Mouse (Mus musculus): ENCODE measurements around the gene Gde1.

Gene Gde1

GRCm38 (mm10) chr7:118705101-118705961 lies at the start of gene Gde1:
Gde1 (minus strand) TSS chr7:118705778.
- DNase-seq (ENCODE audit: low read depth, low spot score): peak; percentile 97

GRCm38 (mm10) chr7:118751625-118752024 lies 46.0 kb upstream of the Gde1 start:
- no peak for DNase-seq (ENCODE audit: low read depth, low spot score)

- DNase-seq (ENCODE audit: low read depth, low spot score): no peak
These were observed 44.1 kb upstream of the Gde1 start for GRCm38 (mm10) chr7:118749706-118750105.

DNA sequence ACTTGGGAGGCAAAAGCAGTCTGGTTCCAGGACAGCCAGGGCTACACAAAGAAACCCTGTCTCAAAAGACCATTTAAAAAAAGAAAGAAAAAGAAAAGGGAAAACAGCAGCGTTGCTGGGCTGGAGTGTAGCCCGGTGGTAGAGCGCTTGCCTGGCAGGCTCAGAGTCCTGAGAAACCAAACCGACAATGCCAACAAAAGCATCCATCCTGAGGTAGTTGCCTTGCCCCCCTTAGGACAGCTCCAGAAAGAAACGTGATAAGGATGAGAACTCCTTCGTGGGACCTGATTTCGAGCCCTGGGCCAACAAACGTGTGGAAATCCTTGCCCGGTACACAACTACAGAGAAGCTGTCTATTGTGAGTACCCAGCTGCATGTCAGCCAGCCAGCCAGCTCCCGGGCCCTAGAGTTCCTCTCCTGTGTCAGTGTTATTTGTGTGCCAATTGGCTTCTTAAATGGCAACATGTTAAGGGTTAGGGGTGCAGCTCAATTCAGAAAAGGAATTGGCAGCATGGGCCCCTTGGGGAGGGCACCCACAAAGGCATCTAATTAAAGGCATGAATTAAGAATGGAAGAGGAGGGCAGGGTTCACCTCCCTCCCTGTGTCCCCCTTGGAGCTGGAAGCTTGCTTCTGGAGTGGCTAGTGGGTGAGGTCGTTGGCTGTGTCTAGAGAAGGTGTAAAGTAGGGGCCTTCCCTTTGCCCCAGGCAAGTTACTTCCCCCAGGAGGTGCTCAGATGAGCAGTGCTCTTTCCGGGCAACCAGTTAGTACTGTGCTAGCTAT lies 42.5 kb upstream of the Gde1 start:
- peak; percentile 45 for DNase-seq (ENCODE audit: low read depth, low spot score)

DNA sequence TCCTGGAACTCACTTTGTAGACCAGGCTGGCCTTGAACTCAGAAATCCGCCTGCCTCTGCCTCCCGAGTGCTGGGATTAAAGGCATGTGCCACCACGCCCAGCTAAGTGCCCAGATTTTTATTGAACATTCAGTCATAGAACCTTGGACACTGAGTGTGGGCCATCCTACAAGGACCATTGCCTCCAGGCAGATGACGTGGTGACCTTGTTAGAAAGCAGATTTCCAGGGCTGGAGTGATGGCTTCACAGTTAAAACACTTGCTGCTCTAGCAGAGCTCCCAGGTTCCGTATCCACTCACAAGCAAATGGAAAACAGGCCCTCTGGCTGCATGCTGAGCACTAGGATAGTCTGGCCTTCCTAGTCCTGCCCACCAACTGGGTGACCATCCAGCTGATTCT lies 39.2 kb upstream of the Gde1 start:
- DNase-seq (ENCODE audit: low read depth, low spot score): no peak

- DNase-seq (ENCODE audit: low read depth, low spot score): no peak
These were observed 36.7 kb upstream of the Gde1 start for GRCm38 (mm10) chr7:118742278-118742677.

DNA sequence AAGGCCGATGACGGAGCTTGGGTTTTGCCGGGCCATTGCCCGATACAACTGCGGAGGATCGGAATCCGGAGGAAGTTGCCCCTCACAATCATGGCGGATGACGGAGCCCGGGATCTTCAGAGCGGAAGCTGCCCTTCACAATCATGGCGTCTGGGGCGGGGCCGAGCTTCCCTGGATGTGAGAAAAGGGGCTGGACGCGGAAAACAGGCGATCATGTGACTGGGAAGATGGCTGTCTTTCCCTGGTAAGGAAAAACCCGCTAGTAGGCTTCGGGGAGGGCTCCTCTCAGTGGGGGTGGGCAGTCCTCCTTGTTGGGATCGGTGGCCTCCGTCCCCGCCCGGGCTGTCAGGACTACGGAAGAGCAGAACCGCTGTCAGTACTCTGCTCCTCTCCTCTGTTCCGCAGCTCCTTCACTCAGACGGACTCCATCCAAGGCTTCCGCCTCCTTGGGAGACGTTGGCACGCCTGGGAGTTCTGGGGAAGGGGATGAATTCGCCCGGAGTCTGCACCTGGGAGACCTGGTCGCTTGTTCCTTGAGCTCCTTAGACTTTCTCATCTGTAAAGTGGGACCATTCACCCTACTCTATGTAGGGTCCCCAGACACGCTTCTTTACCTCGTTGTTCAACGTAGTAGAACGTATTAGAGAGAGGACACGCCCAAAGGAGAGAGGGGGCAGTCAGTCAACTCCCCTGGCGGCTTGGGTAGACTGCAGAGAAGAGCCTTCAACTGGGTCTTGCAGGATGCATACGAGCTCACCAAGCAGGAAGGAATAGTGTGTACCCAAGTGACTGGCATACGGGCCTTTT lies 35.2 kb upstream of the Gde1 start:
- peak; percentile 99 for DNase-seq (ENCODE audit: low read depth, low spot score)

DNA sequence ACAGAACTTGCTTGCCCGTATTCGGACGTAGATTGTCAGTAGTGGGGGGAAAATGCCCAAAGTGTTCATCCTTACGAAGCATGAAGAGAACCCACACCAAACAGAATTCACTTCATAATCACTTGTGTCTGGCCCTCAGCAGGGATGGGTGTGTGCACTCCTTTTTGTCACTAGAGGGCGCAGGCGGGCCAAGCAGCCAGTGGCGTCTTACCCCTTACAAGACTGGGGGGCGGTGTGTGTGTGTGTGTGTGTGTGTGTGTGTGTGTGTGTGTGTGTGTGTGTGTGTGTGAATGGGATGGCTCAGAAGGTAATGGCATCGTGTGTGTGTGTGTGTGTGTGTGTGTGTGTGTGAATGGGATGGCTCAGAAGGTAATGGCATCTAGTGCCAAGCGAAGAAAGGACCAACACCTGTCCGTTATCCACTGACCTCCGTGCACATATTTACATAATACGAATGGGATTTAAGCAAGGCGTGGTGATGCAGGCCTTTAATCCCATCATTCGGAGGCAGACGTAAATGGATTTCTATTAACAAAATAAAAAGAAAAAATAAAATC lies 34.5 kb upstream of the Gde1 start, which contains the start of gene Vps35l:
Gene Vps35l, plus strand, starts transcription at position 252 of the 557 bp plus-strand sequence.
- peak; percentile 94 for DNase-seq (ENCODE audit: low read depth, low spot score)

- DNase-seq (ENCODE audit: low read depth, low spot score): peak; percentile 32
These were observed 33.2 kb upstream of the Gde1 start for GRCm38 (mm10) chr7:118738730-118739129.

- DNase-seq (ENCODE audit: low read depth, low spot score): no peak
These were observed 27.6 kb upstream of the Gde1 start for GRCm38 (mm10) chr7:118733225-118733624.

GRCm38 (mm10) chr7:118731781-118732180 lies 26.2 kb upstream of the Gde1 start:
- no peak for DNase-seq (ENCODE audit: low read depth, low spot score)

DNA sequence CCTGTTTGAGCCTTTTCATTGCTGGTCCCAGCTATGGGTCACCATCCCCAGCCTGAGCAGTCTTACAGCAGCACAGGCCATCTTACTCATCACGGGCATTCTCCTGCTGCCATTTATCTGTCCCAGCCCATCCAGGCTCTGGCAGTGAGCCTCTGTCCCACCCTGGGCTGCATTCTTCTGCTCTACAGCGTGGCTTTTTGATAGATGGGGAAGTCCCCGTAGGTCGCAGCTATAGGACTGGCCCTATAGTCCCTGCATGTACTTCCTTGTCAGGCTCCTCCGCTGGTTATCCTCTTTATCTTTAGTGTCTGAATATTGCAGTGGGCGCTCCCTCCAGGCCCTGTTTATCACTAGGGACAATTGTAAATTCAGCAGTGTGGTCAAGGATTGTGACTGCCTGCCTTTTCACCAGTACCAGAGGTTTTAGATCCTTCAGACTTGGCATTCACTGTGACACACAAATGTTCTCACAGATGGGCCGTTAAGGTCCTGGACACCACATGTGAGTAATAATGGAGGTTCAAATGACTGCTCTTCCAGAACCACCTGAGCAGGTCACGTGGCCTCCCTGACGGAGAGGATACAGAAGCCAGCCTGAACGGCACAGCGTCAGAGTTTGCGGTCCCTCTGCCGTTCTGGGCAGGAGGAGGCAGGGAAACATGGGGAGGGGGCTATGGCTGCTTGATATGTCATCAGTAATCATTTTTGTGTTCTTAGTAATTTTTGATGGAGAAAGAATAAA lies 23.4 kb upstream of the Gde1 start:
- no peak for DNase-seq (ENCODE audit: low read depth, low spot score)

GRCm38 (mm10) chr7:118725459-118725858 lies 19.9 kb upstream of the Gde1 start:
- no peak for DNase-seq (ENCODE audit: low read depth, low spot score)

DNA sequence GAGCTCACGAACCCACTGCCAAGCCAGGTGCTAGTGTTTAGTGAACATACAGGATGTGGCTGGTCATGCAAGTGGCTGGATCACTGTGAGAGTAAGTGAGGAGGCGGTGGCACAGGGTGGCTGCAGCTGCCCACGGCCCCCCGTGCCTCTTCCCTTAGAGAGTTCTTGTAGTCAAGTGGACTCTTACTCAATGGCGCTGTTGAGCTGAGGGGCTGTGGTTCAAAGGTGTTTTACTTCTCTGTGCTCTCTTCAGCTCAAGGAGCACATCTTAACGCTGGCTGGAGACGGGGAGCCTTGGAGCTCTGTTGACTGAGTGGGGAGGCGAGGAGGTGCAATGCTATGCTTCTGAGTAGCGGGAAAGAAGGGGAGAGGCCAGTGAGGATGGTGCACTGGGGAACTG lies 18.3 kb upstream of the Gde1 start:
- no peak for DNase-seq (ENCODE audit: low read depth, low spot score)

DNA sequence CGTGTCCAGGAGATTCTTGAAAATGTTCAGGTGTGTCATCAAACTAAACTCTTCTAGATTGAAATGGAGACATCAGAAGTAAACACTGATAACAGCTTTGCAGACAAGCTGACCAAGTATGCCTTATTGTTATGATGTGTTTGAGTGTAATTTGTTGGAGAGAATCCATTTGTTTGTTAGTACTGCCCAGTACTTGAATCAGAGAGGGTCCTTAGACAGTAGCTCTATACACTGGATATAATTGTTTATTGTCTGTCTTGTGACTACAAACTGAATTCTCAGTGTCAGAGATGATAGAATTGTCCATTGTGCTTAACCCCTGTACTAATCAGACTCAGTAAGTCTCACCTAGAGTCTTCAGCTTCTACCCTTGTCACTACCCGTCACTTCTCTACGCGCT lies 12.5 kb upstream of the Gde1 start:
- DNase-seq (ENCODE audit: low read depth, low spot score): peak; percentile 75

DNA sequence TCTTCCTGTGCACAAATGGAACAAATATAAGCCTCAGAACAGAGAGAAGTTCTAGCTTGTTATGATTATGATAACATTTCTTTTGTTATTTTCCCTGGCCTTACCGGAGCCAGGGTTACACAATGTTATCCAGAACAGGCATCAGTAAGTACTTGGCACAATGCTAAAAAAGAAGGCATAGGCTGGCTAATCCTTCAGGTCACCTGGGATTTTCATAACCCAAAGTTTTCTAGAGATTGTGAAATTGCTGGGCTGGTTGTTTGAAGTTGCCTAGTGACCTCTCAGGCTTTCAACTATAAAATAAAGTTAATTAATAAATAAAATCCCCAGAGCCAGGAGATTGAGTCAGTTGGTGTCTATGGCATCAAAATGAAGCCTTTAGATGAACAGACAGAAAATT lies 9.3 kb upstream of the Gde1 start:
- no peak for DNase-seq (ENCODE audit: low read depth, low spot score)

- peak; percentile 100 for DNase-seq (ENCODE audit: low read depth, low spot score)
These were observed 6.9 kb upstream of the Gde1 start, which contains the start of gene Ccp110 for GRCm38 (mm10) chr7:118712228-118713173. Ccp110 (plus strand) TSS chr7:118712552.

- DNase-seq (ENCODE audit: low read depth, low spot score): no peak
These were observed 5.2 kb upstream of the Gde1 start for GRCm38 (mm10) chr7:118710776-118711175.

- DNase-seq (ENCODE audit: low read depth, low spot score): no peak
These were observed 2.4 kb upstream of the Gde1 start for GRCm38 (mm10) chr7:118708002-118708401.

DNA sequence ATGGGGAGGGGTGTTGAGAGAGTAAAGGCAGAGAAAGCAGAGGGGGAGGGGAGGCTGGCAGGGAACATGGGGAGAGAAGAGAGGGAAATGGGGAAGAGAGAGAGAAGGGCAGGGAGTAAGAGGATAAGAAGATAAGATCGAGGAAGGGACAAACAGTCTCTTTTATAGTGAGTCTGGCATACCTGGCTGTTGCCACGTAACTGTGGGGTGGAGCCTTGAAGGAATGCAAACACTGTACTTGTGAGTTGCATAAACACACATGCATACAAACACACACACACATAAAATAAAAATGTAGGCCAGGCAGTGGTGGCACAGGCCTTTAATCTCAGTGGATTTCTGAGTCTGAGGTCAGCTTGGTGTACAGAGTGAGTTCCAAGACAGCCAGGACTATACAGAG lies 1.6 kb upstream of the Gde1 start:
- no peak for DNase-seq (ENCODE audit: low read depth, low spot score)
